Mouse (Mus musculus) midbrain, embryonic 15.5 days (tissue): ENCODE measurements around the gene Zfp408. TPM values are rescaled to one million over a fixed set of nuclear protein-coding genes. Genes with fewer than 3 reads are reported as not detected.
A peak's percentile ranks its signal among the peaks of the same experiment; 100 is the strongest.

ENCODE experiments used
- ATAC-seq: fragments of 200-750 bp; cut with Nextera tagmentation; replicated peaks from 2 replicates; pipeline ENCODE4 v1.8.0; 2017; ENCODE audit warnings: moderate TSS enrichment
- H3K27ac ChIP-seq: fragments of 300-500 bp; sonication (generic); 2 replicates; pipeline ENCODE4 v1.5.1; 2015; ENCODE audit warnings: mild to moderate bottlenecking, inconsistent platforms
- H3K27me3 ChIP-seq: fragments of 300-500 bp; sonication (generic); replicated peaks from 2 replicates; pipeline ENCODE4 v1.6.1; 2015; ENCODE audit warnings: inconsistent platforms
- H3K36me3 ChIP-seq: fragments of 300-500 bp; sonication (generic); replicated peaks from 2 replicates; pipeline ENCODE4 v1.6.1; 2015; ENCODE audit warnings: inconsistent platforms
- H3K4me1 ChIP-seq: fragments of 300-500 bp; sonication (generic); 2 replicates; pipeline ENCODE4 v1.6.1; 2015; ENCODE audit warnings: inconsistent platforms
- H3K4me2 ChIP-seq: fragments of 300-500 bp; sonication (generic); 2 replicates; pipeline ENCODE4 v1.6.1; 2015; ENCODE audit warnings: inconsistent platforms, mild to moderate bottlenecking, moderate library complexity
- H3K4me3 ChIP-seq: fragments of 300-500 bp; sonication (generic); 2 replicates; pipeline ENCODE4 v1.5.1; 2015; ENCODE audit warnings: mild to moderate bottlenecking, inconsistent platforms
- H3K9ac ChIP-seq: fragments of 300-500 bp; sonication (generic); 2 replicates; pipeline ENCODE4 v1.6.1; 2015; ENCODE audit warnings: mild to moderate bottlenecking, inconsistent platforms
- H3K9me3 ChIP-seq: fragments of 300-500 bp; sonication (generic); 2 replicates; pipeline ENCODE4 v1.6.1; 2016; ENCODE audit warnings: inconsistent platforms
- WGBS: fragments of 180-500 bp; shearing (Covaris S2); methylation state at CpG from one replicate; pipeline ENCODE4 v1.1.7; 2015; ENCODE audit warnings: mixed read lengths; 5-methylcytosine and 5-hydroxymethylcytosine counted together
- polyA plus RNA-seq: library from polyadenylated mRNA; unstranded; fragments of >200 nt; fragmentation: Nextera tagmentation; extraction: Ambion mirVana; gene quantifications from 2 replicates; pipeline ENCODE4 v1.2.1, GENCODE M21; 2015

The Zfp408 gene
- polyA plus RNA-seq, 1 experiment from 2014 or later, result 18.3 TPM

DNA sequence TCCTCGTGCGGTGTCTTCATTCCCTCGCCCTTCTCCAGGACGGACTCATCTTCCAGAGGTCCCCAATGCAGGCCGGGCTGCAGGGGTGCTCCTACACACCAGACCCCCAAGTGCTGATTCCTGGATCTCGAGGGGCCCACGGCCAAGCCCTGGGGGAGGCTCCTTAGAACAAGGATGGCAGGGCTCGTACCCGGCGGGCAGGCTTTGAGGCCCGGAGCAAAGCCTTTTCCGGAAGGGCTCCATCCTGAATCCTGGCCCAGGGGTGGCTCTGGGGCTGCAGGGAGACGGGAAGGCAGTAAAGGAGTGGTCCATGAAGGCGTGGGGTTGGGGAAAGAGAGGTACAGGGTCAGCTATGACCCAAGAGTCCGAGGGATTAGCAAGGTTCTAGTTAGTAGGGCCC lies 439 bp downstream of the Zfp408 start:
- peaks cover 31% of the 10 kb centered on the region for H3K36me3 ChIP-seq
- H3K4me3 ChIP-seq, result peak overlapping the region; percentile 89
- 2% methylated on average over 15 of the region's 15 CpGs for WGBS
- peak overlapping the region; percentile 100 for H3K4me2 ChIP-seq
- ATAC-seq, result peak; percentile 18; the same call in 1 of the 2 replicates
- H3K27ac ChIP-seq, result peak overlapping the region; percentile 87
- no peaks in the 10 kb centered on the region for H3K27me3 ChIP-seq
- H3K9ac ChIP-seq, result peak overlapping the region; percentile 92
- peaks cover 39% of the 10 kb centered on the region for H3K4me1 ChIP-seq
- H3K9me3 ChIP-seq, result no peaks in the 10 kb centered on the region

DNA sequence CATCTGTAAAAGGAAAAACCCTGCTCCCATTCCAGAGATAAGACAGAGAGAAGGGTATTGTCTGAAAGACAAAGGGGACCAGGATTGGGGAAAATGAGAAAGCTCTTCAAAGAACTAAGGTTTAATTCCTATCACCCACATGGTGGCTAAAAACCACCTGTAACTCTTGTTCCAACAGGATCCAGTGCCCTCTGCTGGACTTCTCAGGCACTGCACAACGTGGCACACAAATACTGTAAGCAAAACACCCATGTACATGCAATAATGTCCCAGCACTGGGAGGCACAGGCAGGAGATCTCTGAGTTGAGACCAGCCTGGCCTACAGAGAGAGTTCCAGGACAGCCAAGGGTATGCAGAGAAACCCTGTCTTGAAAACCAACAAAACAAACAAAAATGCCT lies 2.9 kb downstream of the Zfp408 start:
- Histone ChIP-seq H3K4me2 (no peak overlapping the region), H3K4me1 (peaks cover 28% of the 10 kb centered on the region), H3K27ac (no peak overlapping the region), H3K9me3 (no peaks in the 10 kb centered on the region), H3K4me3 (no peak overlapping the region), H3K9ac (no peak overlapping the region), H3K36me3 (peaks cover 44% of the 10 kb centered on the region), H3K27me3 (no peaks in the 10 kb centered on the region)
- ATAC-seq, result no peak
- 26% methylated on average over 1 of the region's 1 CpGs for WGBS

DNA sequence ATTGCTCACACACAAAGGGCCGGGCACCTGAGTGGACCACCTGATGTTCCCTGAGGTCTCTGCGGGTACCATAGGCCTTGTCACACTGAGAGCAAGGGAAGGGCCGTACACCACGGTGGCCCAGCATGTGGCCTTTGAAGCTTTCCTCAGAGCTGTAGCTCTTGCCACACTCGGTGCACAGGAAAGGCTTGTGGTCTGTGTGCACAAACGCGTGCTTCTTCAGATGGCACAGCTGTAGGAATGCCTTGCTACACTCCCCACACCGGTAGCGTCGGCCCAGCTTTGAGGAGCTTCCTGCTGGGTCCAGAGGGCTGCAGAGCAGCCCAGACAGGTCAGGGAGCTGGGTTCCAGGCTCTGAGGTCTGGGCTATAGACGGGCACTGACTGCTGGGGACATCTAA lies 3.8 kb downstream of the Zfp408 start:
- ATAC-seq, result no peak

DNA sequence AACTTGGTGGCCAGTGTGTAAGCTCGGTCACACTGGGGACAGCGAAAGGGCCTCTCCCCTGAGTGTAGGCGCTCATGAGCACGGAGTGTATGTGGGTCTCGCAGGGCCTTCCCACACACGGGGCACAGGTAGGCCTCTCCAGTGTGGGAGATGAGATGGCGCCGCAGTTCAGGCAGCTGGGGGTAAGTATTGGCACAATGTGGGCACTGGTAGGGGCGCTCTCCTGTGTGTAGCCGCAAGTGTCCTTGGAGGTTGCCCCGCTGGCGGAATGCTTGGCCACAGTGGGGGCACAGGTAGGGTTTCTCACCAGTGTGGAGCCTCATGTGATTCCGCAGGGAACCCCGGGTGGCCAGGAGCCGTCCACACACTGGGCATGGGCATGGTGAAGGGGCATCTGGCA lies 4.2 kb downstream of the Zfp408 start:
- Histone ChIP-seq H3K9me3 (no peaks in the 10 kb centered on the region), H3K27ac (no peak overlapping the region), H3K36me3 (peaks cover 44% of the 10 kb centered on the region), H3K4me2 (no peak overlapping the region), H3K4me3 (no peak overlapping the region), H3K4me1 (peaks cover 15% of the 10 kb centered on the region), H3K27me3 (no peaks in the 10 kb centered on the region), H3K9ac (no peak overlapping the region)
- no peak for ATAC-seq
- 97% methylated on average over 15 of the region's 15 CpGs for WGBS

More for the DNA sequence above, 3.8 kb downstream of the Zfp408 start:
- no peak overlapping the region for H3K4me2 ChIP-seq
- peaks cover 18% of the 10 kb centered on the region for H3K4me1 ChIP-seq
- no peak overlapping the region for H3K9ac ChIP-seq
- no peaks in the 10 kb centered on the region for H3K27me3 ChIP-seq
- WGBS, result 95% methylated on average over 11 of the region's 11 CpGs
- H3K4me3 ChIP-seq, result no peak overlapping the region
- no peaks in the 10 kb centered on the region for H3K9me3 ChIP-seq
- H3K27ac ChIP-seq, result no peak overlapping the region
- peaks cover 44% of the 10 kb centered on the region for H3K36me3 ChIP-seq

- Histone ChIP-seq H3K4me1 (peaks cover 13% of the 10 kb centered on the region), H3K4me2 (no peak overlapping the region), H3K27me3 (no peaks in the 10 kb centered on the region), H3K9me3 (no peaks in the 10 kb centered on the region), H3K27ac (no peak overlapping the region), H3K4me3 (no peak overlapping the region), H3K36me3 (peaks cover 44% of the 10 kb centered on the region), H3K9ac (no peak overlapping the region)
- 94% methylated on average over 11 of the region's 11 CpGs for WGBS
- ATAC-seq, result no peak
These were observed 5.6 kb downstream of the Zfp408 start for GRCm38 (mm10) chr2:91644021-91644420.

- H3K4me2 ChIP-seq, result no peak overlapping the region
- H3K36me3 ChIP-seq, result peaks cover 43% of the 10 kb centered on the region
- H3K27ac ChIP-seq, result no peak overlapping the region
- no peak overlapping the region for H3K4me3 ChIP-seq
- H3K27me3 ChIP-seq, result no peaks in the 10 kb centered on the region
- no peak for ATAC-seq
- H3K9me3 ChIP-seq, result no peaks in the 10 kb centered on the region
- 87% methylated on average over 2 of the region's 2 CpGs for WGBS
- no peak overlapping the region for H3K9ac ChIP-seq
- peaks cover 3% of the 10 kb centered on the region; the same call in 1 of the 2 replicates for H3K4me1 ChIP-seq
These were observed 6.7 kb downstream of the Zfp408 start for GRCm38 (mm10) chr2:91642825-91643415.

DNA sequence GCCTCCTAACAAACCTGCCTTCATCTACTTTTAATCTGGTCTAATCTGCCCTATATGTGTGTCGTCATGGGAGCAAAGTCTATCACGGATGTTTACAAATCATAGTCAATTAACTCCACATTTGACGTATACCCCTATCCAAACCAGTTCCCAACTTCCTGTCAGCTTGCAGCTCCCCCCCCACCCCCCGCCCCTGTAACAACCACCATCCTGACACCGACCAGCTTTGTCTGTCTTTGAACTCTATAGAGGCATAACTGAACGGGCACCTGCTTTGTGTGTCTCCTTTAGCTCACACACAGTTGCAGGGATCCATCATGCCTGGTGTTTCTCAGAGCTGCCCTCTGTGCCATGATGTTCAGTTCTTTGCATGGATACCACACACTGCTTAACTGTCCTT lies 10.7 kb downstream of the Zfp408 start:
- no peak overlapping the region for H3K4me3 ChIP-seq
- H3K4me2 ChIP-seq, result no peak overlapping the region
- peaks cover 10% of the 10 kb centered on the region for H3K36me3 ChIP-seq

DNA sequence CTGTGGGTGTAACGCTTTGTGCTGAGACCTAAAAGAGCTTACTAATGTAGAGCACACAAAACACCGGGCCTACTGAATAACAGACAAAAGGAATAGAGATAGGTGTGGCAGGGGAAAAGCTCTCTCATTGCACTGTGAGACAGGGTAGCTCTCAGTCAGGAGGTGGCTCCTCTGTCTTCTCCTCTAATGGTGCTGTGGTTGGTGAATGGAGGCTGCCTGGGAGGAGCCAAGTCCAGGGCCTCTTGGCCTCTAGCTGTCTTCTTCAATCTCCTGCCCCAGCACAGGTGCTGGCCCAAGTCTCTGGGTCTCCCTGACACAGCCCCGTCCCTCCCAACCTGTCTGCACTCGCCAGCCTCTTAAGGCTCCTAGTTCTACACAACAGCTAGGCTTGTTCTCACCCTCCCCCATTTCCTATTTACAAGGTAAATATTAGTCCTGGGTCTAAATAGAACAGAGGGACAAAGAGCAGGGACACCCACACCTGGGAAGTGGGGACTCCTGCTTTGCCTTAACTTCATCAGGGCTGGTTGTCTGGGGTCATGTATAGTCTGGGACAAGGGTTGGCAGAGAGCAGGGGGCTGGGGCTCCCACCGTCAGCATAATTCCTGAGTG lies 12.8 kb downstream of the Zfp408 start:
- Histone ChIP-seq H3K9me3 (no peaks in the 10 kb centered on the region), H3K9ac (no peak overlapping the region), H3K4me3 (no peak overlapping the region), H3K36me3 (no peaks in the 10 kb centered on the region), H3K27me3 (no peaks in the 10 kb centered on the region), H3K27ac (no peak overlapping the region), H3K4me2 (no peak overlapping the region), H3K4me1 (no peaks in the 10 kb centered on the region)
- 80% methylated on average over 5 of the region's 5 CpGs for WGBS
- no peak for ATAC-seq

More for the DNA sequence above, 10.7 kb downstream of the Zfp408 start:
- no peak overlapping the region for H3K27ac ChIP-seq
- ATAC-seq, result no peak
- no peaks in the 10 kb centered on the region for H3K27me3 ChIP-seq
- H3K4me1 ChIP-seq, result no peaks in the 10 kb centered on the region
- WGBS, result 86% methylated on average over 6 of the region's 6 CpGs
- H3K9me3 ChIP-seq, result no peaks in the 10 kb centered on the region
- no peak overlapping the region for H3K9ac ChIP-seq

GRCm38 (mm10) chr2:91636229-91636628 lies 13.4 kb downstream of the Zfp408 start, which contains the start of gene F2:
TSS of gene F2 (minus strand) at chr2:91636414.
- Histone ChIP-seq H3K4me1 (no peaks in the 10 kb centered on the region), H3K9me3 (no peaks in the 10 kb centered on the region), H3K4me2 (no peak within 1 kb of the TSS), H3K9ac (no peak within 1 kb of the TSS), H3K27ac (no peak within 1 kb of the TSS), H3K27me3 (no peaks in the 10 kb centered on the region), H3K4me3 (no peak within 1 kb of the TSS), H3K36me3 (no peaks in the 10 kb centered on the region)
- no peak for ATAC-seq
- WGBS, result 92% methylated on average over 8 of the region's 8 CpGs

DNA sequence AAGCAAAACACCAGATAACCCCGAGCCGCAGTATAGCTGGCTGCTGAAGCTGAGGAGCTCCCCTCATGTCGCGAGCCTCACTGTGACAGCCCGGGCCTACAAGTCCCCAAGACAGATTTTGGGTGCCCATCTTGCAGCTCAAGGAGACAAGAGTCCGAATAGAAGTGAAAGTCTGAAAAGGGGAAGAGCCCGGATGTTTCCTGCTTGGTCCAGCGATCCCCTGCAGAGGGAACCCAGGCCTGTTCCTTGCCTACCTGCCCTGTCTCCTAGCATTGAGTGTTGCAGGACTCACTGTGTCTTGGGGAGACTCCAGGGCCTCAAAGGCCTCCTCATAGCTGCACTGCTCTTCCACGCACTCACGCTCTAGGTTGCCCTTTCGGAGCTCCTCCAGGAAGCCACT lies 14.1 kb downstream of the Zfp408 start:
- H3K9me3 ChIP-seq, result no peaks in the 10 kb centered on the region
- H3K4me1 ChIP-seq, result no peaks in the 10 kb centered on the region
- no peak overlapping the region for H3K9ac ChIP-seq
- no peak overlapping the region for H3K4me2 ChIP-seq
- no peak overlapping the region for H3K4me3 ChIP-seq
- no peak overlapping the region for H3K27ac ChIP-seq
- ATAC-seq, result no peak
- 87% methylated on average over 11 of the region's 11 CpGs for WGBS
- no peaks in the 10 kb centered on the region for H3K36me3 ChIP-seq
- H3K27me3 ChIP-seq, result no peaks in the 10 kb centered on the region

DNA sequence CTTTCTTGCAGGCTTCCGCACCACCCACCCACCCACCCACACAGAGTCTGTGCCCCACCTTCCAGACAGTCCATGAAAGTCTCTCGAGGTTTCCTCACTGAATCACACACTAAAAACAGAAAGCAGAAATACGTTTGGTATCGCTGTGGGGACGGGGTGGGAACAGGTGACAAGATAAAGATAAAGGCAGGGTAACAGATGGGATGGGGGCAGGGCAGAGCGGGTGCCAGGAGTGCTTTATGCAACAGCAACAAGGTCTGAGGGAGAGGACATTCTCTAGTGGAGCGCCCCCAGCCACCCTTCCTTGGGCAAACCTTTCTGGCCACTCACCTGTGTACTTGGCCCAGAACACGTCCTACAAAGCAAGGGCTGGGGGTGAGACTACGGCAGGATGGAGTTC lies 14.8 kb downstream of the Zfp408 start:
- Histone ChIP-seq H3K4me1 (no peaks in the 10 kb centered on the region), H3K27ac (no peak overlapping the region), H3K4me2 (no peak overlapping the region), H3K36me3 (no peaks in the 10 kb centered on the region), H3K9ac (no peak overlapping the region), H3K9me3 (no peaks in the 10 kb centered on the region), H3K27me3 (no peaks in the 10 kb centered on the region), H3K4me3 (no peak overlapping the region)
- ATAC-seq, result no peak
- 88% methylated on average over 9 of the region's 9 CpGs for WGBS

- whole genome bisulfite sequencing, result 80% methylated on average over 12 of the region's 12 CpGs
- H3K9ac ChIP-seq, result no peak overlapping the region
- no peaks in the 10 kb centered on the region for H3K36me3 ChIP-seq
- H3K4me1 ChIP-seq, result no peaks in the 10 kb centered on the region
- no peak overlapping the region for H3K27ac ChIP-seq
- no peaks in the 10 kb centered on the region for H3K27me3 ChIP-seq
- H3K4me2 ChIP-seq, result no peak overlapping the region
- H3K4me3 ChIP-seq, result no peak overlapping the region
- no peaks in the 10 kb centered on the region for H3K9me3 ChIP-seq
- no peak for ATAC-seq
These were observed 16.1 kb downstream of the Zfp408 start for GRCm38 (mm10) chr2:91633334-91633977.

DNA sequence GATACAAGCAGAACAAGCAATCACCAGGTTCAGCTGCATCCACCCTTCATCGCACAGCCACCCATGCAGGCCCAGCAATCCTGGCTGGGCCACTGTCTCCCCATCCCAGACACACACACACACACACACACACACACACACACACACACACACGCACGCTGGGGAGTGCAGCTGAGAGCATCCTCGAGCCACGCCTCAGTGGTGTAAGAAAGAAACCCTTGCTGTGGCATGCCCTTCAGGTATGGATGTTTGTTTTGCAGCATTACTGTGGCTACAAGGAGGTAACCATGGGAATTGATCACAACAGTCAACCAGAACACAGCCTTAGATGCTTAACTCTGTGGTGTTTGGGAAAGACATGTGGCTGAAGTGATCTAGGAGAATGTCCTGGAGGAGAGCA lies 17.3 kb downstream of the Zfp408 start:
- ATAC-seq, result no peak
- Histone ChIP-seq H3K4me1 (no peaks in the 10 kb centered on the region), H3K9me3 (no peaks in the 10 kb centered on the region), H3K4me2 (no peak overlapping the region), H3K27me3 (no peaks in the 10 kb centered on the region), H3K36me3 (no peaks in the 10 kb centered on the region), H3K27ac (no peak overlapping the region), H3K4me3 (no peak overlapping the region), H3K9ac (no peak overlapping the region)
- WGBS, result 86% methylated on average over 5 of the region's 5 CpGs
